Mouse (Mus musculus) hindbrain, embryonic 13.5 days (tissue): ENCODE results near the gene Peli2. TPM values are rescaled to one million over a fixed set of nuclear protein-coding genes. Genes with fewer than 3 reads are reported as not detected.
A peak's percentile ranks its signal among the peaks of the same experiment; 100 is the strongest.

Experiments used
- ATAC-seq: fragments of 200-750 bp; cut with Nextera tagmentation; 2 replicates; pipeline ENCODE4 v1.8.0; 2017; ENCODE audit warnings: moderate TSS enrichment; ENCODE audit not compliant: low FRiP score
- H3K27ac ChIP-seq: fragments of 300-500 bp; sonication (generic); 2 replicates; pipeline ENCODE4 v1.5.1; 2015; ENCODE audit warnings: inconsistent platforms, mild to moderate bottlenecking, moderate library complexity
- H3K27me3 ChIP-seq: fragments of 300-500 bp; sonication (generic); 2 replicates; pipeline ENCODE4 v1.6.1; 2015; ENCODE audit warnings: mild to moderate bottlenecking, inconsistent platforms
- H3K36me3 ChIP-seq: fragments of 300-500 bp; sonication (generic); 2 replicates; pipeline ENCODE4 v1.6.1; 2015; ENCODE audit warnings: mild to moderate bottlenecking, inconsistent platforms
- H3K4me1 ChIP-seq: fragments of 300-500 bp; sonication (generic); replicated peaks from 2 replicates; pipeline ENCODE4 v1.6.1; 2015; ENCODE audit warnings: inconsistent platforms
- H3K4me2 ChIP-seq: fragments of 300-500 bp; sonication (generic); 2 replicates; pipeline ENCODE4 v1.6.1; 2015; ENCODE audit warnings: inconsistent platforms, mild to moderate bottlenecking, moderate library complexity
- H3K4me3 ChIP-seq: fragments of 300-500 bp; sonication (generic); 2 replicates; pipeline ENCODE4 v1.5.1; 2015; ENCODE audit warnings: mild to moderate bottlenecking, inconsistent platforms
- H3K9ac ChIP-seq: fragments of 300-500 bp; sonication (generic); 2 replicates; pipeline ENCODE4 v1.6.1; 2015; ENCODE audit warnings: mild to moderate bottlenecking, inconsistent platforms
- H3K9me3 ChIP-seq: fragments of 300-500 bp; sonication (generic); 2 replicates; pipeline ENCODE4 v1.6.1; 2016; ENCODE audit warnings: inconsistent platforms
- WGBS: fragments of 180-500 bp; shearing (Covaris S2); methylation state at CpG from one replicate; pipeline ENCODE4 v1.1.7; 2015; 5-methylcytosine and 5-hydroxymethylcytosine counted together
- polyA plus RNA-seq: library from polyadenylated mRNA; unstranded; fragments of >200 nt; fragmentation: Nextera tagmentation; extraction: Ambion mirVana; gene quantifications from 2 replicates; pipeline ENCODE4 v1.2.1, GENCODE M21; 2015

Peli2 gene
- polyA plus RNA-seq, 1 experiment from 2014 or later: 10.6 TPM

DNA sequence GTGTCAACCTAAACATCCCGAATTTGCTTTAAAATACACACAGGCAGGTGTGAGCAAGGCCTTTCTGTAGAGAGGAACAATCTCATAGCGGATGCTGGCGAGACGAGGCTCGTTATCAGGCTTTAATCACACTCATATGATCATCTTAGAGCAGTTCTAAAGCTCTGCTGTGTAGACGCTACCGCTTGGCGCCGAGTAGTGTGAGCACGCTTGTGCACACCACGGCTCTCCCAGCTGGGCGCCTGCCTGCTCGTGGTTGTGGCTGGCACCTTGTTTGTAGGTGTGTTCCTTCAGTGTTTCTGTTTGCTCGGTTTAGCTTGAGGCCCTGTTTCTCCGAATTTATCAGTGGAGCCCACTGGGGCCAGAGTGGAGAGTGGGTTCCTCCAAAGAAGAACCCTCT is 93.0 kb downstream of the Peli2 start:
- Histone ChIP-seq H3K36me3 (no peaks in the 10 kb centered on the region), H3K9me3 (no peaks in the 10 kb centered on the region), H3K4me1 (peaks cover 9% of the 10 kb centered on the region; the same call in 1 of the 2 replicates), H3K4me2 (no peak overlapping the region), H3K27me3 (no peaks in the 10 kb centered on the region), H3K9ac (no peak overlapping the region), H3K4me3 (no peak overlapping the region), H3K27ac (no peak overlapping the region)
- WGBS: 94% methylated on average over 15 of the region's 15 CpGs
- ATAC-seq: no peak

- Histone ChIP-seq H3K4me2 (no peak overlapping the region), H3K9me3 (no peaks in the 10 kb centered on the region), H3K4me3 (no peak overlapping the region), H3K27me3 (no peaks in the 10 kb centered on the region), H3K27ac (no peak overlapping the region), H3K9ac (no peak overlapping the region), H3K4me1 (peaks cover 18% of the 10 kb centered on the region), H3K36me3 (no peaks in the 10 kb centered on the region)
- ATAC-seq: no peak
- WGBS: 84% methylated on average over 9 of the region's 9 CpGs
Measured at GRCm38 (mm10) chr14:48222051-48222450, 101.4 kb downstream of the Peli2 start.

- 89% methylated on average over 9 of the region's 9 CpGs for WGBS
- Histone ChIP-seq H3K27me3 (no peaks in the 10 kb centered on the region), H3K4me3 (no peak overlapping the region), H3K9ac (no peak overlapping the region), H3K4me1 (peaks cover 18% of the 10 kb centered on the region), H3K4me2 (no peak overlapping the region), H3K27ac (no peak overlapping the region), H3K36me3 (no peaks in the 10 kb centered on the region), H3K9me3 (no peaks in the 10 kb centered on the region)
- ATAC-seq: no peak
Measured at GRCm38 (mm10) chr14:48222684-48223083, 102.1 kb downstream of the Peli2 start.

GRCm38 (mm10) chr14:48224203-48224602 is 103.6 kb downstream of the Peli2 start:
- ATAC-seq: no peak
- Histone ChIP-seq H3K4me2 (no peak overlapping the region), H3K9ac (no peak overlapping the region), H3K4me1 (peaks cover 18% of the 10 kb centered on the region), H3K27ac (no peak overlapping the region), H3K4me3 (no peak overlapping the region), H3K36me3 (no peaks in the 10 kb centered on the region), H3K27me3 (no peaks in the 10 kb centered on the region), H3K9me3 (no peaks in the 10 kb centered on the region)
- WGBS: 86% methylated on average over 1 of the region's 1 CpGs

DNA sequence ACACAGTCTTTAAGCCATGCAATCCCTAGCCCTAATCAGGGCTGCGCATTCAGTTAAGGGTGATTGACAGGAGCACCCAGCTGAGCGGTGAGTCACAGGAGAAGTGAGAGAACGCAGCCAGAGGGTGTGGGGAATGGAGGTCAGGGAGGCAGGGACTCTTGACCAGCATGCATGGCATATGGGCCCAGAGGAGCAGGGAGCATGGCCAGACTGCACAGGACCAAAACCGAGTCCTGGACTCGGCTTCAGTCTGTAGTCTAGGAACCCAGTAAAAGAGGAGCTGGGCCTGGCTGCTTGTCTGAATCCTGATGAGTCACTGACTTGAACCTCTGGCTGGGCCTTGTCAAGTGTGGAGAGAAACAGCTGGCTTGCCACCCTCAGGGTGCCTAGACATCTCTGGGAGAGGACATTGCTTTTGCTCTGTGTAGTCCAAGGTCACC is 104.3 kb downstream of the Peli2 start:
- WGBS: 43% methylated on average over 5 of the region's 5 CpGs
- peak; percentile 34; the same call in 1 of the 2 replicates for ATAC-seq
- Histone ChIP-seq H3K9me3 (no peaks in the 10 kb centered on the region), H3K36me3 (no peaks in the 10 kb centered on the region), H3K4me2 (no peak overlapping the region), H3K9ac (no peak overlapping the region), H3K27ac (no peak overlapping the region), H3K4me3 (no peak overlapping the region), H3K4me1 (peaks cover 18% of the 10 kb centered on the region), H3K27me3 (no peaks in the 10 kb centered on the region)

DNA sequence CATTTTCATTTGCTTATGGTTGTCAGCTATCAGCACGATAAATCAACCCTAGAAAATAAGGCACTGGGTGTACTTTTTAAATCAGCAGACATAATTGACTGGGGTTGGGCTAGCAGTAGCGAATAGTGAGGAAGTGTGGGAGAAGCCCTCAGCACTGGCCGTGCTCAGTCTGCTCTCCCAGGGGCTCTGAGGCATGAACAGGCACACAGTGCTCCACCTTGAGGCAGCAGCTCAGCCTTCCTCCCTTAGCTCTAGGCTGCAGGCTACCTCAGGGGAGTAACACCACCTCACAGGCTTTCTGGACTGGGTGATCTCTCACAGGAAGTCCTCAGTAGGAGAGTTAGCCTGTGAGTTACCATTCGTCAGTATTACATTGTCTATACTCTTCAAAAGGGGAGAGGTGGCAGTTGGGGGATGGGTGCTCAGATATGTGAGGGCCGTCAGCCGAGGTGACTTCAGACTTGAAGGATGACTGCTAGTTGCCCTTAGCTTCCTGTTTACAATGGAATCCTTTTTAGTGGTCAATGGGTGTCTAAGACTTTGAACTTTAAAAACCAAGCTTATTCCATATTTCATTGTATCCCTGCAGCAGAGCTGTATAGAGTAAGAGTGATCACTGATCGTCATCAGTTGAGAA is 105.3 kb downstream of the Peli2 start:
- Histone ChIP-seq H3K9ac (no peak overlapping the region), H3K27me3 (no peaks in the 10 kb centered on the region), H3K4me2 (no peak overlapping the region), H3K9me3 (no peaks in the 10 kb centered on the region), H3K27ac (no peak overlapping the region), H3K4me1 (peaks cover 18% of the 10 kb centered on the region), H3K36me3 (no peaks in the 10 kb centered on the region), H3K4me3 (no peak overlapping the region)
- peak; percentile 49; the same call in 1 of the 2 replicates for ATAC-seq
- WGBS: 66% methylated on average over 7 of the region's 7 CpGs

DNA sequence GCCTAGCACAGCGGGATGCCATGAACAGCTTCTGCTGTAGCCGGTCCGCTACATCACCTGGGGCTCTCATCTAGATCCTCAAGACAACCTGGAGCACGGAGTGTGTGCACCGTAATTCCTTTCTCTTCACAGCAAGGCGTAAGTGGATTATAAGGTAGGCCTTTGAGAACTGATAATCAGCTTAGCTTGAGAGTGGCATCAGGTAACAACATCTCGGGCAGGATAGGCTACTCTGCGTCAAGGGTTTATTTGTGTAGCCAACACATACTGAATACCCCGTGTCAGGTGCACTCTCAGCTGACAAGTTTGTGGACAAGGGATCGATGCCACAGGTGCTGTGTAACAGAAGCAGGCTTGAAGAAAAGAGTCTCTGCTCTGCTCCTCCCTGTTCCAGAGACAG is 106.1 kb downstream of the Peli2 start:
- Histone ChIP-seq H3K36me3 (no peaks in the 10 kb centered on the region), H3K27me3 (no peaks in the 10 kb centered on the region), H3K4me2 (no peak overlapping the region), H3K9me3 (no peaks in the 10 kb centered on the region), H3K4me1 (peaks cover 18% of the 10 kb centered on the region), H3K4me3 (no peak overlapping the region), H3K9ac (no peak overlapping the region), H3K27ac (no peak overlapping the region)
- 89% methylated on average over 10 of the region's 10 CpGs for WGBS
- ATAC-seq: no peak

- H3K4me3 ChIP-seq: no peak overlapping the region
- 63% methylated on average over 20 of the region's 20 CpGs for whole genome bisulfite sequencing
- 0 out of 2 replicates have a peak, but pooled peaks have one; percentile 57 for ATAC-seq
Measured at GRCm38 (mm10) chr14:48234785-48235519, 114.3 kb downstream of the Peli2 start.

GRCm38 (mm10) chr14:48241335-48241734 is 120.7 kb downstream of the Peli2 start:
- 90% methylated on average over 7 of the region's 7 CpGs for WGBS
- H3K4me2 ChIP-seq: no peak overlapping the region

More at GRCm38 (mm10) chr14:48234785-48235519, 114.3 kb downstream of the Peli2 start:
- H3K27ac ChIP-seq: no peak overlapping the region
- H3K9ac ChIP-seq: no peak overlapping the region
- no peak overlapping the region for H3K4me2 ChIP-seq
- H3K9me3 ChIP-seq: no peaks in the 10 kb centered on the region
- H3K27me3 ChIP-seq: no peaks in the 10 kb centered on the region
- H3K36me3 ChIP-seq: no peaks in the 10 kb centered on the region
- H3K4me1 ChIP-seq: peaks cover 23% of the 10 kb centered on the region

GRCm38 (mm10) chr14:48246236-48246635 is 125.6 kb downstream of the Peli2 start:
- Histone ChIP-seq H3K4me2 (no peak overlapping the region), H3K4me1 (peaks cover 8% of the 10 kb centered on the region; the same call in 1 of the 2 replicates), H3K27me3 (no peaks in the 10 kb centered on the region), H3K4me3 (no peak overlapping the region), H3K36me3 (no peaks in the 10 kb centered on the region), H3K9ac (no peak overlapping the region), H3K9me3 (no peaks in the 10 kb centered on the region), H3K27ac (no peak overlapping the region)
- WGBS: 68% methylated on average over 3 of the region's 3 CpGs
- ATAC-seq: peak; percentile 61; the same call in 1 of the 2 replicates

More at GRCm38 (mm10) chr14:48241335-48241734, 120.7 kb downstream of the Peli2 start:
- no peaks in the 10 kb centered on the region for H3K27me3 ChIP-seq
- H3K9me3 ChIP-seq: no peaks in the 10 kb centered on the region
- H3K4me1 ChIP-seq: peaks cover 9% of the 10 kb centered on the region; the same call in 1 of the 2 replicates
- H3K27ac ChIP-seq: no peak overlapping the region
- no peak for ATAC-seq
- H3K4me3 ChIP-seq: no peak overlapping the region
- H3K9ac ChIP-seq: no peak overlapping the region
- no peaks in the 10 kb centered on the region for H3K36me3 ChIP-seq

- ATAC-seq: no peak
- 85% methylated on average over 9 of the region's 9 CpGs for WGBS
- Histone ChIP-seq H3K36me3 (no peaks in the 10 kb centered on the region), H3K4me1 (peaks cover 12% of the 10 kb centered on the region; the same call in 1 of the 2 replicates), H3K9me3 (no peaks in the 10 kb centered on the region), H3K27me3 (no peaks in the 10 kb centered on the region), H3K4me2 (no peak overlapping the region), H3K9ac (no peak overlapping the region), H3K4me3 (no peak overlapping the region), H3K27ac (no peak overlapping the region)
Measured at GRCm38 (mm10) chr14:48246963-48247362, 126.3 kb downstream of the Peli2 start.

GRCm38 (mm10) chr14:48249459-48249858 is 128.8 kb downstream of the Peli2 start:
- H3K4me1 ChIP-seq: peaks cover 12% of the 10 kb centered on the region; the same call in 1 of the 2 replicates
- H3K9ac ChIP-seq: no peak overlapping the region
- H3K4me3 ChIP-seq: no peak overlapping the region
- no peak overlapping the region for H3K27ac ChIP-seq
- H3K9me3 ChIP-seq: no peaks in the 10 kb centered on the region
- ATAC-seq: no peak
- H3K36me3 ChIP-seq: 0 out of 2 replicates have a peak, but pooled peaks cover 3% of the 10 kb centered on the region
- WGBS: 97% methylated on average over 2 of the region's 2 CpGs
- no peak overlapping the region for H3K4me2 ChIP-seq
- no peaks in the 10 kb centered on the region for H3K27me3 ChIP-seq
